Mouse (Mus musculus) cerebellum, postnatal 4 days (tissue): ENCODE results near the gene 4930524J08Rik.

Experiments
- DNase-seq, 2 experiments: peaks; one replicate each; pipeline ENCODE4 v3.0.0; 2022; ENCODE audit warnings: low spot score in 2 of 2, mixed read lengths in 1 of 2

4930524J08Rik gene

DNA sequence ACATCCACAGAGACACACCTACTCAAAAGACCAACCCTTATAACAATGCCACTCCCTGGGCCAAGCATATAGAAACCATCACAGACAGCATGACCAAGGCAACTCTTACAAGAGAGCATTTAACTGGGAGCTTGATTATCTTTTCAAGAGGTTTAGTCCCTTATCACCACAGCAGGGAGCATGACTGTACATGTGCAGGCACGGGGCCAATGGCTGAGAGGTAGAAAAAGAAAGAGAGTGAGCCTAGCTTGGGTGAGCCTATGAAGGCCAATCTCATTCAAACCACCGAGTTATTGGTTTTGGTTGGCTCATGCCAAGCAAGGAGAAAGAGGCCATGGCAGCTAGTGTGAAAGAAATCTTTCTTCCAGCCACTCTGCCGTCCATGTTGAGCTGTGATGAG, 26.6 kb downstream of the 4930524J08Rik start:
- DNase-seq, result no peak

DNA sequence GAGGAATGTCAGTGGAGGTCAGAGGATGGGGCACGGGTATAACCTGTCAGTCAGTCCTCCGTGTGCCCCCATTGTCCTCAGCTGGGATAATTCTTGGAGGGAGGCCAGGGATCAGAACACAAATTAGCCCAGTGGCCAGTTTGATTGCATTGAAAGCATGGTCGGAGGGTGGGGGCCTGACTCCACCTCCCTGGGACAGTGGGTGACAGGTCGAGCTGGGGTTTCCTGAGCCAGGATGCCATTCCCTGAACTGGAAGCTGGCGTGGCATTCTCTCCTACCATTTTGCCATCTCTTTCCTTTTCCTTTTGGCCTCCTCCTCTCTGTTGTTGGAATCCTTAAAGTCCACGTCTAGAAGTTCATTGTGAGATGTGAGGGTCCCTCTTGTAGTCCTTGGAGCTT, 27.0 kb downstream of the 4930524J08Rik start:
- DNase-seq, result no peak

DNA sequence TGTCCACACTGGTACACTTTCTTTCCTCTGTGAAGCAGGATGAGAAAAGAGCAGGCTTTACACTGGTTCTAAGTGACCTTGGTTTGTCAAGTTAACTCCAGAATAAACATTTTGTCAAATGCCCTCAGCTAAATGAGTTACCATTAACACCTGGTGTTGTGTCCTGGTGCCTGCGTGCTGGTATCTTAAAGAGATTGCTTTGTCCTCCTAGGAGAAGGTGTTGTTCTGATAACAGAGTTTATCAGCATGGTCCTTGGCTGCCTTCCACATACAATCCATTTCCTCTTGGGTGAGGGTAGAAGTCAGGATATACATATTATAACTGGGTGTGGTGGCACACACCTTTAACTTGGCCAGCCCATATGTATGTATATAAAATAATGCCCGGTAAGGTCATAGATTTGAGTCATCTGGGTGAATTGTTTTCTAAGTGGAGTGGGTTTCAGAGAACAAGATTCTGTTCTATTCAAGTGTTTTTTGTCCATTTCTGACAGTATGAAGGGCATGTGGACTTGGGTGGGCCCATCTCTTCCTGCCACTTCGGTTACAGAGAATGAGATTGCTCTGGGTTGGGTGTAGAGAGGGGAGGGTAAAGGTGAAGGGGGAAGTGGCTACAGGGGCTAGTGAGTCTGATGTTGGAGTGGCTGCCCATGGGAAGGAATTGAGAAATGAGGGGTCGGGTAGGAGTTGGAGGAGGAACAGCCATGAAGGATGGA, 27.6 kb downstream of the 4930524J08Rik start:
- DNase-seq, result no peak

DNA sequence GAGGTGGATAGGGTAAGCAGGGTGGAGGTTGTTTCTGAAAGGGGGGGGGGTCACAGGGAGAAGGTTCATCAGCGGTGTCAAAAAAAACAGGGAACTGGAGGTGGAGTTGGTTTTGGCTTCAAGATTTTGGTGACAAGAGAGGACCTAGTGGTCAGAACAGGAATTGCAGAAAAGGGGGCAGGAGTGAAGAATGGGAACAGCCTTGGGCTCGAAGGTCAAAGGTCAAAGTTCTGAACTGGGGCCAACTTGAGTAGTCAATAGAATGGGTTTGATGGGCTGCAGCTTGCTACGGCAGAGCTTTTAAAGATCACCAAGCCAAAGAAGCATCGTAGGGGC, 28.1 kb downstream of the 4930524J08Rik start:
- DNase-seq, result no peak

DNA sequence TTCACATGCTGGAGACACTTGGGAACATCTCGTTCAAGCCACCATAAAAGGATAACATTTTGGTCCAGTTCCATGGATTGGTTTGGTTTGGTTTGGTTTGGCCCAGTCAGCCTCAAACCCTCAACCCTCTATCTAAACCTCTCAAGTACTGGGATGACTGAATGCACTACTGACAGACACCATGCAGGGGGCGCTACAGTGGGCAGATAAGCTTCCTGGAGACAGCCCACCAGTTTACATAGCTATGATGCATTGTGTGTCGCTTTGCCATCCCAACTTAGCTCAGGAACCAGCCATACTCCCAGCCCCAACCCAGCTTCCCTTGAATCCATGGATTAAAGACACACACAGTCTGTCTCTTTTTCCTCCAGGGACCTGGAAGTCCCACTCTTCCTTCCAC, 29.6 kb downstream of the 4930524J08Rik start:
- DNase-seq, result no peak

DNA sequence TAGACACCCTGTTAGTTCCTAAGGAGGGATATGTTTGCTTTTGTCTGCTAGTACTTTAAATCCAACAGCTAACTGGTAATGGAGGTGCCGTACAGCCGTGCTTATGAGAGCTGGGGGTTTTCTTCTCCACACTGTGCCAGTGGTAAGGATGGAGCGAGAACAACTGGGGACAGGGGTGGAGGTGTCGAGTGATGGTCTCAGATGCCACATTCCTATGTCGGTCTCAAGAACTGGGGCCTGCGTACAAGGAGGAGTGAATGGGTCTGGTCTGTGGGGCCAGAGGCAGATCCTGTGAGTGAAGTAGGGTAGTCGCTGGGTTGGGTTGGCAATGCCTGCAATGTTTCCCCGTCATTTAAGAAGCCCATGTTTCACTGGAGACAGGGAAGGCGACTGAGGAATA, 33.7 kb downstream of the 4930524J08Rik start:
- DNase-seq, result no peak

DNA sequence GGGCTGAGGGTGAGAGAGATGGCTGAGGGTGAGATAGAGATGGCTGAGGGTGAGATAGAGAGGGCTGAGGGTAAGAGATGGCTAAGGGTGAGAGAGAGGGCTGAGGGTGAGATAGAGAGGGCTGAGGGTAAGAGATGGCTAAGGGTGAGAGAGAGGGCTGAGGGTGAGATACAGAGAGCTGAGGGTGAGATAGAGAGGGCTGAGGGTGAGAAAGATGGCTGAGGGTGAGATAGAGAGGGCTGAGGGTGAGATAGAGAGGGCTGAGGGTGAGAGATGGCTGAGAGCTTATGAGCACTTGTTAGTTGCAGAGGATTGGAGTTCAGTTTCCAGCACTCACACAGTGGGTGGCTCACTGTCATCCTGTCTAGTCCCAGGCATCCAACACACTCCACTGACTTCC, 41.2 kb downstream of the 4930524J08Rik start:
- DNase-seq, result no peak

DNA sequence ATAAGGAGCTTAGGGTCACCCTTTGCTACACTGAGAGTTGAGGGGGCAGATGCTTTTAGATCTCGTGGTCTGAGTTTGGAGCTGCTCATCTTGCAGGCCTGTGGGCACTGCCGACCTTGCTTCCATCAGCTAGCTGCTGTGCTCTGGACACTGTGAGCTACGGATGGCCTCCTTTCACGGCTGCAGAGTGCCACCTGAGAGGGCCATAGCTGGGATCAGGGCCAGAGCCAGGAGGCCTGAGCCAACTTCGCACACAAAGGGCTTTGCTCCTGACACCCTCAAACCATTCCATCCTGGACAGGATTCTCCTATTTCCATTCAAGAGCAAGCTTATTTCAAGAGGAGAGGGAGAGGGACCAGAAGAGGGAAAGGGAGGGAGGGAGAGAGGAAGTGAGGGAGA, 45.5 kb downstream of the 4930524J08Rik start:
- DNase-seq, result no peak

DNA sequence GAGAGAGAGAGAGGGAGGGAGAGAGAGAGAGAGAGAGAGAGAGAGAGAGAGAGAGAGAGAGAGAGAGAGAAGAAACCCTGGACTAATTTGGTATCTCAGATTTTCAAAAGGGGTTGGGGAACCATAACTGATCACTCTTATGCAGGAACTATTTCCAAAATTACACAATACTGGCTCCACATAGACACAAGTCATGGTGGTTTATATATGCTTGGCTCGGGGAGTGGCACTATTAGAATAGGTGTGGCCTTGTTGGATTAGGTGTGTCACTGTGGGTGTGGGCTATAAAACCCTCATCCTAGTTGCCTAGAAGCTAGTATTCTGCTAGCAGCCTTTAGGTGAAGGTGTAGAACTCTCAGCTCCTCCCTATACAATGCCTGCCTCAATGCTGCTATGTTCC, 46.0 kb downstream of the 4930524J08Rik start:
- DNase-seq, result no peak
